Mouse (Mus musculus) T-cell, adult 2 months (primary cell): ENCODE measurements around the gene Spock1.
"Not testable (repeated sequence)": the region's sequence is repeated elsewhere in the genome, so short reads cannot be mapped to it uniquely, and the experiment has no call there.

ENCODE experiments used
- DNase-seq: peaks from one replicate; pipeline ENCODE4 v3.0.0; 2022; ENCODE audit warnings: low spot score

Gene Spock1

DNA sequence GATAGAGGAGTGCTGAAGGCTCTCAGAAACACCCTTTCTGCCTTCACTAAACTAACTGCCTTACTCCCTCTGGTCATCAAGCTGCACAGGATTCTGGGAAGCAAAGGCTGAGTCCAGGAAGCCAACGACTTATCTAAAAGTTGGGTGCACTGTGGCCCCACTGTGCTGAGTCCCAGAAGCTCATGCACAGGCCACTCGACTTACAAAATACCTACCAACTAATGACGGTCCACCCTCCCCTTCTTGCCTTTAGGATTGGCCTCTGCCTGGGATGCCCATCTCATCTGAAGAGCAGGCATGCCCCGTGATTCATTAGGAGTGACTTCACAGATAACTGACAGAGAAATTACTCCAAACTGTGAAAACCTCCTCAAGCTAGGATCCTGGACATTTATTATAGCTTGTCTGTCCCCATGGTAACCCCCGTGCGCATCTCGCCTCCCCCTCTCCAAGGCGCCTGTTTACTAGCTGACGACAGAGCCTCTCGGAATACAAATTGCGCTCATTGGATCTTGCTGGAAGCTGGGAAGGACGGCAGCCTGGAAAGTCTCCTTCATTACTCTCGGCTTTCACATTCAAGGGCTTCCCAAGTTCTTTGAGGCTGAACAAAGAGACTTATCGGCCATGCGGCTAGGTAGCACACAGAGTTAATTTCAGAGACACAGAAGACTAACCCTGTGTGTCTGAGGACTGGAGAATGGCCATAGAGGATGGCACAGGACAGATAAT, 312.9 kb downstream of the Spock1 start:
- no peak for DNase-seq

DNA sequence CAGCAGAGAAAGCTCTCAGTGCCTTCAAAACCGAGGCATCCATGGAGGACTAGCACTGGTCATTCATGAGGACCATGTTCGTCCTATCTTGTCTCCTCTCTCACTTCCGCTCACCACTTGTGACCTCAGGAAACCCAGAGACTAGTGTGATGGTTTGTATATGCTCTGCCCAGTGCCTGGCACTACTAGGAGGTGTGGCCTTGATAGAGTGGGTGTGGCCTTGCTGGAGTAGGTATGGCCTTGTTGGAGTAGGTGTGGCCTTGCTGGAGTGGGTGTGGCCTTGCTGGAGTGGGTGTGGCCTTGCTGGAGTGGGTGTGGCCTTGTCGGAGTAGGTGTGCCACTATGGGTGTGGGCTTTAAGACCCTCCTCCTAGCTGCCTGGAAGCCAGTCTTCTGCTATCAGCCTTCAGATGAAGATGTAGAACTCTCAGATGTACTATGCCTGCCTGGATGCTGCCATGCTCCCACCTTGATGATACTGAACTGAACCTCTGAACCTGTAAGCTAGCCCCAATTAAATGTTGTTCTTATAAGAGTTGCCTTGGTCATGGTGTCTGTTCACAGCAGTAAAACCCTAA, 318.7 kb downstream of the Spock1 start:
- not testable (repeated sequence) for DNase-seq

DNA sequence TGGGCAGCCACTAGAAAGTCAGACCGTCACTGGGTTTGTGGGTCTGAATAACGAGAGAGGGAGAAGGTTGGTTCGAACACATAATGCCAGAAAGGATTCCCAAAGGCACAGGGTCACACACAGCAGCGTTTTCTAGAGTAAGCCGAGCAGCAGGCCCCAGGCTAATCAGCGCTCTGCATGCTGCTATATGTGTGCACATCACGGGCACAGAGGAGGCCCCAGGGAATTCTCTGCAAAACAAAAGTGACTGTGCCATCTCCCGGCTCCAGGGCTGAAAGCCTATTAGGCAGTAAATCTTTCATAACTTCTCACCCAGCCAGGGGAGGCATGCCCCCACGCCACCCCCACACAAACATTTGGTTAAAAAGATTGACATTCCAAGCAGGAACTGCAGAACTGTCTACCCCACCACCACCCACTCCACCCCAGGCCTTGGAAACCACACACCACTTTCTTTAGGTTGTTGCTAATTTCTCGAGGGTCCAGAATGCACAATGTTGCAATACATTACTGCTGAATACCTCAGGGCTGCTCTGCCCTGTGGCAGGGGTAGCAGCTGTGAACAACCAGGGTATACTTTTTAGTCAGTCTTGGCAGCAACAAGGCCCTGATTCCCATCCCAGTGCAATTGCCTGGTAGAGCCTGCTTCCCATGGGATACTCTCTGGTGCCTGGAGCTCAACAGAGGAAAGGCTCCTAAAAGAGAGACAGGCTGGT, 319.4 kb downstream of the Spock1 start:
- no peak for DNase-seq

DNA sequence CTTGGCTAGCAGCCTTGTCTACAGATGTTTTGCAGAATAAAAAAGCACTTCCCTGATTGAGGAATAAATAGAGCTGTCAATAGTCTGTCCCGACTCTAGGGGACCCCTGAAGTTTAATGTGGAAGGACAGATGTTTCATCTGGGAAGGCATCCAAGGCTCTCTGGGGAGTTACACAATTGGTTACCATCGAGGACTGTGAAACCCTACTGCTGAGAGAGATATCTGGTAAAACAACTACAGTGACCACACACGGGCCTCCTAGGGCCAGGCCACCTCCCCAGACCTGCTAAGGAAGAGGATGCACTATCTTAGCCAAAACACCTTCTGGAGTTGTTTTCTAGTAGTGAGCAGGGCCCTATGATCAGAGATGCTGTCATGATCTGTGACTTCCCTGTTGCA, 323.0 kb downstream of the Spock1 start:
- no peak for DNase-seq

DNA sequence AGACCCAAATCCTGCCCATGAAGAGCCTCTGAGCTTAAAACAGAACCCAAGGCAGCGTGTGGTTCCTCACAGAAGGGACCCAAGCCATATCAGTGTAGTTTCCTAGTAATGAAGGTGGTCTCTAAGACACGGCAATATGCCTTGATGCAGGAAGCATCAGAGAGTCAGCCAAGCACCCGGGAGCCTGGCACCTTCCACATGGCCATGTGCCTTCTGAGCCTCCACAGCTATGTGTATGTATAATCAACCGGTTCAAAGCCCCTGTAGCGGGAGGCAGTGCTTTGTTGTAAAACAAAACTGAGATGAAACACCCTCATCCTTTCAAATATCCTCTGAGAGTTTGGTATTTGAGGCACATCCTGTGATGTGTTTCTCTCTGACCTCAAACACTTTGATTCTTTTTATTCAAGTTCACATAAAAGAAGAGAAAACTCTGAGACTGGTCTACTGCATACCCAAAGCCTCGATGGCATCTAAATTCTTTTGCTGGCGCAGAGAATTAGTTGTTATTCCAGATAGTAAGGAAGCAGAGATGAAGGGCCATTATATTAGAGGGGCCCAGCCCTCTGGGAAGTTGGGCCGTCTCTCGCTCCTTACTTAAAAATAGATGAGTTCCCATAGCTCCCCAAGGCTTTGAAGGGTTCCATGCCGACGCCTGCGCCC, 325.7 kb downstream of the Spock1 start:
- no peak for DNase-seq

DNA sequence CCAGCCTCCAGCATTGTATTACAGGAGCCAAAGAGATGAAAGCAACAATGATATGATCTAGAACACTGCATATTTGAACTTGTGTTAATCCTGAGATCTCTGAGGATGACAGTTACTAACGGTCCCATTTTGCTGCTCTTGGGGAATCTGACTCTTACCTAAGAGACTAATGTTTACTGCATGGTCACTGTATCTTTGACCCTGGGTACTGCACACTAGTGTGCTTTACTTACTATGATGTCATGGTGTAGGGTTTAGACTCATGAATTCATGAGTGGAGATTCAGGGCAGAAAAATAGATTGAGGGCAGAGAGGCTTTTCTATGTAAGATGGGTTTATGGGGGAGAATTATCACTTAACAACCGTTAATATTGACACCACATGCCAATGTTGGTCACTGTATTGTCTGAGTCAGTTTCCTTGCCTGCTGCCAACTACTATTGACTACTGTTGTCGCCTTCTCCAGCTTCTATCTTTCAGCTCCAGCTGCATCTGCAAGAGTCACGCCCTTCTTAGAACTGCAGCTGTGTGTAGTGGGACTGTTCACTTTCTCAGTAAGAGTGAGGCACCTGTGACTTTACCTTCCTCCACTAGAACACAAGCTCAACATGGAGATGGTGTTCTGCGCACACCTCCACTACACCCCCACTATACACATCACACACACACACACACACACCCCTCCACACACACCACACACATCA, 330.4 kb downstream of the Spock1 start:
- DNase-seq, result no peak

DNA sequence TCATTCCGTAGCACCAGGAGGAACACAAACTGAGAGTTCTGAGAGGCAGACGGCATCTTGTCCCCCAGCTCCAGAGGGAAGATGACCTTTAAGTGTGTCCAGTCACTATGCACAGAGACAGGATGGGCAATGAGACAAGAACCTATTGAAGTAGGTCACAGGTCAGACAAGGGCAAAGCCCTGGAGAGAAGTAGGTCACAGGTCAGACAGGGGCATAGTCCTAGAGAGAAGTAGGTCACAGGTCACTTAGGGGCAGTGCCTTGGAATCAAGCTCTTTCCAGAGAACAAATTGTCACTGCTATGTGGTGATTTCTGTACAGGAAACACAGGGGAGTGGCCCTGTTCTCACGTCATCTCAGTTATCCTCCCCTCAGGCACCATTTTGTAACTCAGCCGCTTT, 334.6 kb downstream of the Spock1 start:
- DNase-seq, result no peak

DNA sequence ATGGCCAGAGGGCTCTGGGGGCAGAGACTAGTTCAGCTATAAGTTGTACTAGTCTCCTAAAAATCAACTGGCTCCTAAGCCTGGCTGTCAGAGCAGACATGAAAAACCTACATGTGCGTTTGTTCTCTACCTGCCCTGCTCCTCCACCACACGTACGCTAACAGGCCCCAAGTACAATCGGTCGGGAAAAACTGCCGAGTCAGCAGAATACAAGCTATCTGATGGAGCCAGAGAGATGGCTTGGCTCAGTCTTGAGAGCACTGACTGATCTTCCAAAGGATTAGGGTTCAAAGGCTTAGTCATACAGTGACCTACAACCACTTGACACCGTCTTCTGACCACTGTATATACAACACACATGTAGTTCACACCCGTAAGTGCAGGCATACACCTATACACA, 339.7 kb downstream of the Spock1 start:
- no peak for DNase-seq

DNA sequence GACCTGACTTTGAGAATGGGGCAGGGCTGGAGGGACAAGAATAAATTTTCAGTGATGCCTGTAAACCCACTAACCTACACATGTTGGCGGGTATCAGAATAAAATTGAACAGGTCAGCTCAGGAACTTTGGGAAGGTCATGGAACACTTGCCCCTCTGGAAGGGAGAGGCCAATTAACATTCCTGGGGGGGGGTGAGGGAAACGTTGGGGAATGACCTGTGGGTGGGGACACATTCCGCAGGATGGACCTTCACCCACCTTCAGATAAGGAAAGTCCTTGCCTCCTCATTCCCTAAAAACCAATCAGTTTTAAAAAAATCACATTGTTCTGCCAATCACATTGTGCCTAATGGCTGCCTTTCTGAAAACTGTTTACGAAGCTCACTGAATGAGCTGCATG, 352.9 kb downstream of the Spock1 start:
- no peak for DNase-seq

DNA sequence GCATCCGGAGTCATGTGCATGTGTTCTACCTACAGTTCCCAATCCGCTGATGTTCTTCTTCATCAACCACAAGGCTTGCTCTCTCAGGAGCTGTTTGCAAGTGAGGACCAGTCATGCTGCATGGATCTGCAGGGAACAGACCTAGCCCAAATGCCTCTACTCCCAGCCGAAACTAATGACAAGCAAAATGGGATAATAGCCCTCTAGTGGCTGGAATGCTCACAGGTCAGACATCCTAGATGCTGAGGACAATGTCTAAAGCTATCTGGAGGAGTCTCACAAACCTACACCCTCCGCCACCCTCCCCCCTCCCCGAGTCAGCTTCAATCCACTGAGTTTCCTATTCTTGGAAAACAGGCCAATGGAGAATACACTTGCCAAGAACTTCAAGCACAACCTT, 358.4 kb downstream of the Spock1 start:
- DNase-seq, result no peak

DNA sequence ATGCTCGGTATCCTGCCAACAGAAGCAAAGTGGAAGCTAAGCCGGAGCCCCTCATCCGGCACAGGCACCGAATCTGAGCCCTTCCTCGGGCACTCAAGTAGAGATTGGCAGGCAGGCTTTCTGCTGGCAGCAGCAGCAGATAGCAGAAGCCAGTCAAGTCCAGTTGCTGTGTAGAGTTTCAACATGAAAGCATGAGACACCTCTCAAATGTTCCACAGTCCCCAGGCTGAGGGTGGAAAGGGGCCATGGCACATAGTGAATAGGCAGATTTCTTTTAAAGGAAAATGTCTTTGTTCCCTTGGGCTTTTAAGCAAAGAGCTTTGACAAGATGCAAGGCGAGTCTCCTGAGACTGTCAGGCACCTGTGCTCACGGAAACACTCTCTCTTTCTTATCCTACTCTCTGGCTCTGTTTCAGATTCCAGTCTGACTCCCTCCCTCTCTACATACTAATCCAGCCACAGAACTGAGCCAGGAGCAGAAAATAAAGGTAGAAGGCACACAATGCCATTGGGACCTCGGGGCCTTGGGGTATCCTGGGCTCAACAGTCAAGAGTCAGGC, 371.1 kb downstream of the Spock1 start:
- no peak for DNase-seq

DNA sequence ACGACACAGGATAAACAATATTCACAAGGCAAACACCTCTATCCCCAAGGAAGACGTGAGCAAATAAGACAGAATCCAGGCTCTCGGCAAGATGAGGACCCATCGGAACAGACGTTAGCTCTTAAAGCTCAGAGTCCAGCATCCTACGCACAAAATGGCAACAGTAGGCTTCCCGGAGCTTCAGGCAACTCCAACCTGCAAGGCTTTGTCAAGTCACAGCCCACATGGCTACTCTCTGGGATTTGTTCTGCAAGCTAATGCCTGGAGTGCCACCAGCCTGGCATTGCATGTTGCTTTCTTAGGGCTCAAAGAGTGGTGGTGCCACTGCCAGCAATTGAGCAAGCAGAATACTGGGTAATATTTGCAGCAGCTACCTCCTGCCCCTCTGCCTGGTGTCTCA, 373.8 kb downstream of the Spock1 start:
- DNase-seq, result no peak

DNA sequence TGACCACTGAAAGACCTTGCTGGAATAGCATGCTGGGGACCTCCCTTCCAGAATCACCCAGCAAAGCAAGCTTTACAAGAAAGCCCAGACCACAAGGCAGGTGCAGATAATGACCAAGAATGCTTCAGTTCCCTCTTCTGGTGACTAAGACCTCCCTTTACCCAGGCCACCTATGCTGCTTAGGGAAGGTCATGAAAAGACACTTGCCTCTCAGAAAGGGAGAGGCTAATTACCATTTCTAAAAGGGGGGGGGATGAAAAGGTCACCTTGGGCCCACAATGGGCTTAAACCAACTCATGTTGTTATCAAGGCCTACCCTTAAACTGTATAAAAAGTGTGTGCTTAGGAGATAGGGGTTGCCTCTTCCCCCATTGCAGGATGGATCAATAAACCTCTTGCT, 382.2 kb downstream of the Spock1 start:
- DNase-seq, result no peak

DNA sequence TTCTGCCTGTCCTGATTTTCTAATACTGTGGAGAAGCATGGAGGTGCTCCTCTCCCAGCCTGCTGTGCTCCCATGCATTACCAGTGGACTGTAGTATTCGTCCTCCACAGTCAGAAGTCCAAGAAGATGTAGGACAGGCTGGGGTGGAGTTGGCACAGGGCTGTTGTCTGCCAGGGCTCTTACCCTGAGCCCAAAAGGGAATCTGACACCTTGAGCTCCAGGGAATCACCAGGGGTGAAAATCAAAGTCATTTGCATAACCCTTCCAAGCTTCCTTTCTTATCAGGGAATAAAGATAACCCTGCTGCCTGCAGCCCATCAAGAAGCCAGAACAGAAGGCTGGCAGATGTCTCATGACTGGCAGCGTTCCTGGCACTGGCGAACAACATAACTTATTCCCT, 383.6 kb downstream of the Spock1 start:
- DNase-seq, result no peak

DNA sequence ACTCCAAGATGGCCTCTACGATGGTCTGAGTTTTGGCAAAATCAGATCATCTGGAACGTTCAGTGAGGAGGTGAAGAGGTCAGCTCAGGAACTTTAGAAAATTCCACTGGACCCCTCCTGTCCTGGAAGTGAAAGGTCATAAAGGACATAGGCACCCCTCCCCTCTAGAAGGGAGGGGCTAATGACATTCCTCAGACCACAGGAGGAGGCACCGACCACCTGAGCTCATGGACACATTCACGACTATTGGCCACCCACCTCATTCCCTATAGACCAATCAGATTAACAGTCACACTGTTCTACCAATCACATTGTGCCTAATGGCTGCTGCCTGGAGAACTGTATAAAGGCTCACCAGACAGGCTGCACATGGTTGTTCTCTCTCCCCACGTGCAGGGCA, 384.8 kb downstream of the Spock1 start:
- no peak for DNase-seq

DNA sequence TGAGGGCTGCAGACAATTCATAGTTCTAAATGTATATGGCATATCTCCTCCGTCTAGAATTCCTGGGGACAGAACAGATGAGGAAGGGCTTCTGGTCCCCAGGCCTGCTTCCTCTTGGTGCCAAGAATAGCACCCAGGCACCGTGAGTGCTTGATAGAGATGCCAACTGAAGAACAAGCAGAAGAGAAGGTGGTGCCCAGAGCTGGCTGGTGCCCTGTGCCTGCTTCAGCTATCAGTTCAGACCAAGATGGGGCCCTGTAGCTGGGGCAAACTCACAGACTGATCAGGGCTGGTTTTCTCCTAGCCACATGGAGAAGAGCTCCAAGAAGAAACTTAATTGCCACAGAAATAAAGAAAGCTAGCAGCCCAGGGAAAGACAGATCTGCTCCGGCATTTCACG, 385.8 kb downstream of the Spock1 start:
- no peak for DNase-seq

DNA sequence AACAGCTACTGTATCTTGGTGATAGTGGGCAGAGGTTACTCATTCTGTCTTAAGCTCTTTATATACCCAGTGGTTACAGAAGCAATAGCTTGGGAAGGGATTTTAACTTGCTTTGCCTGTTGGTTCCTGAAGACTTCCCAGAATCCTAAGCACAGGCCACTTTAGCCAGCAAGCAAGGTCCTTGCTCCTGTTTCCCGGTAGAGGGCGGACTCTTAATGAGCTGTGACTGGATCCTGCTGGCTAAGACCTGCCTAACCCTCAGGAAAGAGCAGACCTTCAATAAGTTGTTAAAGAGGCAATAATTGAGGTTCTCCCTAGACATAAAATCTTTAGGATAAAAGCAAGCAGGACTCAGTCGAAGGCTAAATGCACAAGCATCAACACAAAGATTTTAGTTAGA, 387.0 kb downstream of the Spock1 start:
- no peak for DNase-seq

DNA sequence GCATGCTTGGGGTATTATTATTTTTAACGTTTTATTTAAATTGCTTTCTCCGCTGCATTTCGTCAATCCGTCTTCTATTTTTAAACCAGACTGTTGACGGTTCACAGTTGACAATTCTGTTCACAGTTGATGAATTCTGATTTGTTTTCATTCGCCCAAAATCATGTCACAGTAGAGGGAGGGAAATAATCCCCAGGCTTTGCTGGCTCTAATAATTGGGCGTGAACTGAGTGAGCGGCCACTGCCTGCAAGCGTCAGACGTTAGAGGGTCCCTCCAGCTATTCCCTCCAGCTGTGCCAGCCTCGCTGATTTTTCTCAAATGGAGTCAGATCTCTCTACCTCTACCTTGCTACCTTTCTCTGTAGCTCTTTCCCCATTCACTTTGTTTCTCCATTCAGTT, 388.3 kb downstream of the Spock1 start:
- DNase-seq, result no peak

DNA sequence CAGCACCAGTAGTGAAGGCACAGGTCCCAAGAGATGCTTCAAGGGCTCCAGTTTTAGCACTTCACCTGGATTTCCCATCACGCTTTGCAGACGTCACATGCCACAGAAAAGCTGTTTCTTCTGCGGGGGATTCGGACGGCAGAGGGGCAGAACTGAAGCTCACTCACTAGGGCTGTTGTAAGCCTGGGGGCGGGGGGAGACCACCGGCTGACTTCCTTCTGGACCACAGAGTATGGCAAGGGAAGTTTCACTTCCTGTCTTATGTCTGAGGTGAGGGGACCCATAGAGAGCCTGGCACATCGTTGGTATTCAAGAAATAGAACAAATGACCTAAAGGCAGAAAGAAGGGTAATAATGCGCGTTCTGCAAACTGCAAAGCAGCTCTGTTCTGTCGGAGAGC, 392.4 kb downstream of the Spock1 start:
- no peak for DNase-seq

DNA sequence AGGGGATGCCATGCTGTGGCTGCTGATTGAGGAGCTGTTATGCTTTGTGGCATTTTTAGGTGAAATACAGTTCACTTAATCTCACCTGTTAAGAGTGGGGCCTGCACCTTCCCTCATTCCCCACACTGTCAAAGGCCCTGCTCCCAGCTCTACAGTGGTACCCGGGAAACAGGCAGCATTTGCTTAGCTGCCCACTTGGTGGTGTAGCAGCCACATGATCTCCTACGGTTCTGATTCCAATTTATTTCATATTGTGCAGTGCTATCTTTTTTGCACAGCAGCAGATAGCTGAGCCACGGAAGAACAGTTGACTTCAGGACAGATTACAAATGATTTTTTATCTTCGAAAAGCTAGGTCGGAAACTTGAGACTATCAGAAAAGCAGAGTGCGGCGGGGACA, 406.6 kb downstream of the Spock1 start:
- DNase-seq, result no peak

DNA sequence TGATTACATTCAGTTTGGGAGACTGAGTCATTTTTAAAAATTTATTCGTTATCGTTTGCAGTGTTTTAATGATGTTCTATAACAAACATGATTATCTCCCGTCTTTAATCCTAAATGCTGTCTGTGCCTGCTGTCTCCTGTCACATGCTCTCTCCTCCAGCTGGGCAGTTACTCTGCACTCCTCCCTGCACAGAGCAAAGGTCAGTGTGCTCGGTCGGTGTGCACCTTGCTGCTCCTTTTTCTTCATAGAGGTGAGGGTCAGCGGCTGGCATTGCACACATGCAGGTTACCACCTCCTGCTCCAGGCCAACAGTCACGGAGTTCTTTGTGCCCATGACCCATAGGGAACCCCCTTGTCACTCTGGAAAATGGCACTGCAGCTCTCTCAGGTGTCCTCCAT, 411.4 kb downstream of the Spock1 start:
- DNase-seq, result no peak

DNA sequence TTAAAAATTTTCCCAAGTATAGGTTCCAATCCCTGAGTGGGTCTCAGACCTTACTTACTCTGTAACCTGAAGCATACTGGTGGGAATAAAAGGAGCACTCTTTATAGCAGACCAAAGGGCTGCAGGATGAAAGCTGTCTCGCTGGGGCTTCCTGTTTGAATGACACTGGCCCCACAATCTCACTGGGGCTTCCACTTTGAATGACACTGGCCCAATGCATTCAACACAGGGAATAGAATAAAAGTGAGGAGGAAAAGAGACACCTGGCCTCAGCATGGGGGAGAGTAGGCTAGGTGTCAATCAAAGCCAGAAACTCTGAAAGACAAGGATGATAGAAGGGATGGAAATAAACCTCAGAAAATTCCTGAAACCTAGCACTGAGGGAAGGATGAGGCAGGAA, 413.3 kb downstream of the Spock1 start:
- DNase-seq, result no peak
